Mouse (Mus musculus) liver, postnatal 0 days (tissue): ENCODE results near the gene Maco1.

Experiments
- CTCF ChIP-seq: sonication (generic); IDR thresholded peaks from 2 replicates; pipeline ENCODE4 v1.5.1; 2016; ENCODE audit warnings: antibody characterized with exemption, low read depth
- EP300 ChIP-seq: IDR thresholded peaks from 2 replicates; pipeline ENCODE4 v1.6.1; 2016; ENCODE audit warnings: antibody characterized with exemption, low read depth, mild to moderate bottlenecking

DNA sequence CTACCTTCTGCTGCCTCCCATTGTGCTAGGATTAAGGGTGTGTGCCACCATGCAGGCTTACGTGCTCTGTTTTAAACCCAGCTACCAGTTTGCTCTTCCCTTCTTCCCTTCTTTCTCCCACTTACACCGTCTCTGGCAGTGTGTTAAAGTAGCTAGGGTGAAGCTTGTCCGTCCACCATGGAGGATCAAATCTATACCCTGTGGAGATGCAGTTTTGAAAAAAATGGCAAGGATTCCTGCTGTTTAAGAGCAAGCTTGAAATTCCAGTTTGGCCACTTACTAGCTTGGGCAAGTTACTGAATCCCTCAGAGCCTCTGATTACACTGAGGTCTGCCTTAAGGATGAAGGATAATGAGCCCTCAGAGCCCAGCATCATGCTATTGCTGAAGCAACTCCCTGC is 2.2 kb upstream of the Maco1 start:
- TF ChIP-seq CTCF (no peak), EP300 (no peak)
